Mouse (Mus musculus): ENCODE results near the gene Plekhh2. TPM values are rescaled to one million over a fixed set of nuclear protein-coding genes. Genes with fewer than 3 reads are reported as not detected.
A peak's percentile ranks its signal among the peaks of the same experiment; 100 is the strongest.

Plekhh2 gene
- polyA plus RNA-seq, 1 experiment from 2014 or later, result 3.4 TPM

DNA sequence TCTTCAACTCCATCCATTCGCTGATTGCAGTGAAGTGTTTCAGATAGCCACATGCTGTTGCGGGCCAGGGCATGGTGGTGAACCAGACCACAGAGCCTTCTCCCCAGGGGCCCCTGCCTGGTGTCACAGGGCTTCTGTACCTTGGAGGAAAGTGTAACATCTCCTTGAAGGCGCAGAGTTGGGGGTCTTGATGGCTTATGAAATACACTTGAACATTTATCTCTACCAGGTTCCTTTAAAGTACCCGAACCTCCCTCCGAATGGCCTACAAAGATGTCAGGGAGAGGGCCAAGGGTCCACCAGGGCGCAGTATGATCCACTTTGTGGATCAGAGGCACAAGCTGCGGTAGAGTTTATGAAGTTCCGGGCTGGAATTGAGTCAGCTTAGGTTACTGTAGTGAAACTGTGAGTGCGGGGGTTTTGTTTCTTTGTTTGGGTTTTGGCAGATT, 115.2 kb downstream of the Plekhh2 start:
- Histone ChIP-seq H3K27ac (replicated peaks; ENCODE audit: low read depth, low read length) (peak overlapping the region; percentile 79; the same call in 1 of the 2 replicates), H3K4me1 (ENCODE audit: control insufficient read depth, insufficient read depth, low read length) (peaks cover 7% of the 10 kb centered on the region; the same call in 1 of the 2 replicates), H3K4me2 (ENCODE audit: low read length) (peak overlapping the region; percentile 69), H3K9me3 (ENCODE audit: control insufficient read depth, low read length) (no peaks in the 10 kb centered on the region), H3K4me3 (replicated peaks; ENCODE audit: low read depth, low read length) (peak overlapping the region; percentile 60), H3K27me3 (ENCODE audit: control insufficient read depth, insufficient read depth, low read length) (no peaks in the 10 kb centered on the region), H3K36me3 (ENCODE audit: control insufficient read depth, insufficient read depth, low read length) (no peaks in the 10 kb centered on the region), H3K9ac (replicated peaks; ENCODE audit: low read length) (peak overlapping the region; percentile 61; the same call in 1 of the 2 replicates)
- peak; percentile 61 for DNase-seq
- peak; percentile 75 for ATAC-seq (ENCODE audit: low FRiP score, low TSS enrichment)
- WGBS, result 32% methylated on average over 9 of the region's 9 CpGs

DNA sequence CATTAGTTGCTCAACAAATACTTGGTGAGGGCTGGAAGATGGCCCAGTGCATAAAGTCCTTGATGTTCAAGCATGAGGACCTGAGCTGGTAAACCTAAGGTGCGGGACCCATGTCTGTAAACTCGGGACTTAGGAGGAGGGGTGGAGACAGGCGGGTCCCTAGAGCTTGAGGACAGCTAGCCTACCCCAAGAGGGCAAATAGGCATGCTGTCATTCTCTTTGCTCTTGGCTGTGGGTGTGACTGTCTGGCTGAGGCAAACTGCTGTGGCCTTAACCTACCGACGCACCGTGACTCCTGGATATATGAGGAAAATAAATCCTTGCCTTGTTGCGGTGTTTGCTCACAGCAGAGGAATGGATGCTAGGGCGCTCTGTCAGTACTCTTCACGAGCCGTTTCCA, 116.0 kb downstream of the Plekhh2 start:
- no peaks in the 10 kb centered on the region for H3K27me3 ChIP-seq (ENCODE audit: control insufficient read depth, insufficient read depth, low read length)
- no peaks in the 10 kb centered on the region; the same call in 1 of the 2 replicates for H3K36me3 ChIP-seq (ENCODE audit: control insufficient read depth, insufficient read depth, low read length)
- 91% methylated on average over 10 of the region's 10 CpGs for WGBS
- no peak overlapping the region for H3K4me2 ChIP-seq (ENCODE audit: low read length)
- no peak overlapping the region for H3K4me3 ChIP-seq (replicated peaks; ENCODE audit: low read depth, low read length)
- DNase-seq, result no peak
- ATAC-seq (ENCODE audit: low FRiP score, low TSS enrichment), result no peak
- H3K9me3 ChIP-seq (ENCODE audit: control insufficient read depth, low read length), result no peaks in the 10 kb centered on the region
- peaks cover 7% of the 10 kb centered on the region; the same call in 1 of the 2 replicates for H3K4me1 ChIP-seq (ENCODE audit: control insufficient read depth, insufficient read depth, low read length)
- H3K9ac ChIP-seq (replicated peaks; ENCODE audit: low read length), result no peak overlapping the region
- no peak overlapping the region for H3K27ac ChIP-seq (replicated peaks; ENCODE audit: low read depth, low read length)

DNA sequence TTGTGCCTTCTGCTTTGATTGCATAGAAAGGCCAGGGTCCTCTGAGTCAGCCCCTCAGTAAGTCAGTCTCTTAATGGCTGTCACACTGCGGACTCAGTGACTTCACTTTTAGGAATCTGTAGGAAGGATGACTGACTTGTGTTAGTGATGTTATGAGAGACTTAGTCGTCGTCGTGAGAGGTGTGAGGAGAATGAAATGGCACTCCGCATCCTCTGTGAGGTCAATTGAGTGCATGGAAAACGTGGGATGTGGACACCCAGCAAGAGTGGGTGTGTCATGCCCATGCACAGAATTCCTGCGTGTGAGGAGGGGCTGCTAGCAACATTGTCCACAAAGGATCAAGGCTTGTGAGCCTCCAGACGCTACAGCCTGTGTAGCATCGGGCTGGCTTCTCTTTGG, 116.9 kb downstream of the Plekhh2 start:
- ATAC-seq (ENCODE audit: low FRiP score, low TSS enrichment), result no peak
- Histone ChIP-seq H3K4me1 (ENCODE audit: control insufficient read depth, insufficient read depth, low read length) (peaks cover 7% of the 10 kb centered on the region; the same call in 1 of the 2 replicates), H3K36me3 (ENCODE audit: control insufficient read depth, insufficient read depth, low read length) (no peaks in the 10 kb centered on the region; the same call in 1 of the 2 replicates), H3K27ac (replicated peaks; ENCODE audit: low read depth, low read length) (no peak overlapping the region), H3K27me3 (ENCODE audit: control insufficient read depth, insufficient read depth, low read length) (no peaks in the 10 kb centered on the region), H3K4me3 (replicated peaks; ENCODE audit: low read depth, low read length) (no peak overlapping the region), H3K4me2 (ENCODE audit: low read length) (no peak overlapping the region), H3K9me3 (ENCODE audit: control insufficient read depth, low read length) (no peaks in the 10 kb centered on the region), H3K9ac (replicated peaks; ENCODE audit: low read length) (no peak overlapping the region)
- WGBS, result 85% methylated on average over 9 of the region's 9 CpGs
- DNase-seq, result no peak

DNA sequence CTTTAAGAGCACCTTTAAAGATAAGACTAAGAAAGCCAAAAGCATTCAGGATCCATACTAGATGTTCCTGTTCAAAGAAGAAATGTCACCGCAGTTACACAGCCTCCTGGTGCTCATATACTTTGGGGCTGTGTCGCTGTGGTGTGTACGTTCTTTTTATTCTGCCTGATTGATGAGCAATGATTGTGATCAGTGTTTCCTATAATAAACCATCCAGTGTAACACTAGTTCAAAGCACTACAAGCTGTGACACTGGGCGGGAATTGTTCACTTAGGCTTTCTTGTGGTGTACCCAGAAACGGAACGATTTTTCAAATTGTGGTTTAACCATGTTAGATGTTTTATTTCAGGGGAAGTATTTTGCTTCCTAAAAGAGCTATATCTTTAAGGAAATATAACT, 120.1 kb downstream of the Plekhh2 start:
- Histone ChIP-seq H3K4me2 (ENCODE audit: low read length) (no peak overlapping the region), H3K27ac (replicated peaks; ENCODE audit: low read depth, low read length) (no peak overlapping the region), H3K36me3 (ENCODE audit: control insufficient read depth, insufficient read depth, low read length) (no peaks in the 10 kb centered on the region; the same call in 1 of the 2 replicates), H3K9ac (replicated peaks; ENCODE audit: low read length) (no peak overlapping the region), H3K4me3 (replicated peaks; ENCODE audit: low read depth, low read length) (no peak overlapping the region), H3K27me3 (ENCODE audit: control insufficient read depth, insufficient read depth, low read length) (no peaks in the 10 kb centered on the region), H3K9me3 (ENCODE audit: control insufficient read depth, low read length) (no peaks in the 10 kb centered on the region), H3K4me1 (ENCODE audit: control insufficient read depth, insufficient read depth, low read length) (peaks cover 5% of the 10 kb centered on the region; the same call in 1 of the 2 replicates)
- ATAC-seq (ENCODE audit: low FRiP score, low TSS enrichment) (no peak), DNase-seq (no peak)
- 96% methylated on average over 6 of the region's 6 CpGs for WGBS

DNA sequence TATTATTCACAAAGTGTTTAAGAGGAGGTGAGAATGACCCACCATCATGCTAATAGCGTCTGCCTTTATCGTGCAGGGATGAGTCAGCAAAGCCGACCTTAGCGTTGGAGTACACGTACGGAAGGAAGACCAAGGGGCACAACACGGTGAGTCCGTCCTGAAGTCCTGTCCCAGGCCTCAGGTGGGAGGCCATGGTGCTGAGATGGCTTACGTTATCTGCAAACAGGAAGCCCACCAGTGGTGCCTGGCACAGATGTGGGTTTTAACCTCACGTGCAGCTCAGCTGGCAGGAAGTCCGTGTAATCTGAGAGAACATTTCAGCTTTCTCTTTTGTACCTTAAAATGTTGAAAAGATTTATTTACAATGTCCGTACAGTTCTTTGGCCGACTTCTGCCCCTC, 121.7 kb downstream of the Plekhh2 start:
- no peaks in the 10 kb centered on the region for H3K27me3 ChIP-seq (ENCODE audit: control insufficient read depth, insufficient read depth, low read length)
- H3K4me3 ChIP-seq (replicated peaks; ENCODE audit: low read depth, low read length), result no peak overlapping the region
- H3K36me3 ChIP-seq (ENCODE audit: control insufficient read depth, insufficient read depth, low read length), result no peaks in the 10 kb centered on the region; the same call in 1 of the 2 replicates
- 90% methylated on average over 13 of the region's 13 CpGs for WGBS
- no peak overlapping the region for H3K27ac ChIP-seq (replicated peaks; ENCODE audit: low read depth, low read length)
- DNase-seq (no peak), ATAC-seq (ENCODE audit: low FRiP score, low TSS enrichment) (no peak)
- no peaks in the 10 kb centered on the region for H3K4me1 ChIP-seq (ENCODE audit: control insufficient read depth, insufficient read depth, low read length)
- no peaks in the 10 kb centered on the region for H3K9me3 ChIP-seq (ENCODE audit: control insufficient read depth, low read length)
- no peak overlapping the region for H3K4me2 ChIP-seq (ENCODE audit: low read length)
- no peak overlapping the region for H3K9ac ChIP-seq (replicated peaks; ENCODE audit: low read length)

DNA sequence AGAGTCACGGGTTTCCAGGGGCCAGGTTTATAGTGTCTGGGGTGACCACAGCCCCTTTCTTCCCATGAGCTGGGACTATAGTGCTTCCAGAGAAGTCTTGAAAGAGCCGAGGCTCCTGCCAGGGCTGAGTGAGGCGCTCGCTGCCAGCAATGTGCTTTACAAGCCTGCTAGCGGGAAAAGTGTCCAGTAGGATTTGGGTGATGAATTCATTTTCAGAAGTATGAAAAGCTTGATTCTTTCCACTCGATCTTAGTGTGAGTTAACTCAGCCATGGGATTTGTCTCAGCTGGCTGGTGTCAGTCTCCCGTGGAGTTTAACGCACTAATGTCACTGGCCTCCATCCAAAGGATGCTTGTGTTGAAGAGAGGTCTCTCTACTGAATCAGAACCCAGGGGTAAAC, 124.6 kb downstream of the Plekhh2 start:
- Histone ChIP-seq H3K9me3 (ENCODE audit: control insufficient read depth, low read length) (no peaks in the 10 kb centered on the region), H3K4me3 (replicated peaks; ENCODE audit: low read depth, low read length) (no peak overlapping the region), H3K27me3 (ENCODE audit: control insufficient read depth, insufficient read depth, low read length) (no peaks in the 10 kb centered on the region), H3K4me1 (ENCODE audit: control insufficient read depth, insufficient read depth, low read length) (no peaks in the 10 kb centered on the region), H3K4me2 (ENCODE audit: low read length) (no peak overlapping the region), H3K36me3 (ENCODE audit: control insufficient read depth, insufficient read depth, low read length) (no peaks in the 10 kb centered on the region; the same call in 1 of the 2 replicates), H3K27ac (replicated peaks; ENCODE audit: low read depth, low read length) (no peak overlapping the region), H3K9ac (replicated peaks; ENCODE audit: low read length) (no peak overlapping the region)
- WGBS, result 31% methylated on average over 8 of the region's 8 CpGs
- no peak for ATAC-seq (ENCODE audit: low FRiP score, low TSS enrichment)
- peak; percentile 36 for DNase-seq

DNA sequence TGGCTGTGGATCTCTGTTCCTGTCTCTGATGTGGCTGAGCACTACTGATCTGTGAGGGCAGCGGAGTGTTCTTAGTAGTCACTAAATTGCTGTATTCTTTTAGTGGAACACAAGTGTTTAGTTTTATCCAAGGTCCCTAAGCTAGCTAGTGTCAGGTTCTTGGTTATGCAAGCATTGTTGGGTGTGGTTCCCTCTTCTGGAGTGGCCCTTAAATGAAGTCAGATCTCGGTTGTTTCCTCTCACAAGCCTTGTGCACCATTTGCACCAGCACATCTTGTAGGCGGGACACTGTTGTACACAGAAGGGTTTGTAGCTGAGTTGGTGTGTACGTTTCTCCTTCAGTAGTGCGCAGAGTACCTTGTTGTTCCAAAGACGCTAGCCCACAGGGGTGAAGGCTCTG, 126.3 kb downstream of the Plekhh2 start:
- H3K27ac ChIP-seq (replicated peaks; ENCODE audit: low read depth, low read length), result no peak overlapping the region
- H3K36me3 ChIP-seq (ENCODE audit: control insufficient read depth, insufficient read depth, low read length), result no peaks in the 10 kb centered on the region
- DNase-seq (no peak), ATAC-seq (ENCODE audit: low FRiP score, low TSS enrichment) (no peak)
- no peak overlapping the region for H3K9ac ChIP-seq (replicated peaks; ENCODE audit: low read length)
- H3K4me2 ChIP-seq (ENCODE audit: low read length), result no peak overlapping the region
- H3K4me1 ChIP-seq (ENCODE audit: control insufficient read depth, insufficient read depth, low read length), result no peaks in the 10 kb centered on the region
- H3K27me3 ChIP-seq (ENCODE audit: control insufficient read depth, insufficient read depth, low read length), result no peaks in the 10 kb centered on the region
- no peaks in the 10 kb centered on the region for H3K9me3 ChIP-seq (ENCODE audit: control insufficient read depth, low read length)
- WGBS, result 95% methylated on average over 6 of the region's 6 CpGs
- H3K4me3 ChIP-seq (replicated peaks; ENCODE audit: low read depth, low read length), result no peak overlapping the region

DNA sequence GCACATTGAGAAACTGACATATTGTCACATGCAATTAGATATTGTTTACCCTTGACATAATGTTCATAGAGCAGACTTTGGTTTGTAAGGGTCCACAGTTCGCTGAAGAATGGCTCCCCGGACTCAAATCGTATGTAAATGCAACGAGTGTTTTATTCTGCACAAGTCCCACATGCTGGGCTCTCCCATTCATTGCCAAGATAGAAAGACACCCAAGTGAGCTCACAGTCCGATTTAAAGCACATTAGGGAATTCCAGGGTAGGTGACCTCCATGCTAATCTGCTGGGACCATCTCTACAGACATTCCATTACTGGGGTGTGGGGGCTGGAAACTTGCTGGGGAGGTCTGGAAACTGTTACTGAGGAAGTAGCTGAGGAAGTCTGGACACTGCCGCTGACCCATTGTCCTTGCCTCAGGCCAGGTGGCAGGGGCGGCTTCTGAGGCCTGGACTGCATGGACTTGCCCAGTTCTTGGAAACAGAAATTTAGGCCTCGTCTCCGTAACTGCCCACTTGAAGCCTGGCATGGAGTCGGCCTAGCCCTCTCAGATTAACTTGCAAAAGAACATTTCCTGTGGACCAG, 128.2 kb downstream of the Plekhh2 start:
- no peak for DNase-seq
- 60% methylated on average over 10 of the region's 10 CpGs for WGBS
- ATAC-seq (ENCODE audit: low FRiP score, low TSS enrichment), result no peak
- H3K4me2 ChIP-seq (ENCODE audit: low read length), result no peak overlapping the region
- no peak overlapping the region for H3K9ac ChIP-seq (replicated peaks; ENCODE audit: low read length)
- no peak overlapping the region for H3K4me3 ChIP-seq (replicated peaks; ENCODE audit: low read depth, low read length)
- H3K4me1 ChIP-seq (ENCODE audit: control insufficient read depth, insufficient read depth, low read length), result no peaks in the 10 kb centered on the region
- no peaks in the 10 kb centered on the region for H3K9me3 ChIP-seq (ENCODE audit: control insufficient read depth, low read length)
- H3K27me3 ChIP-seq (ENCODE audit: control insufficient read depth, insufficient read depth, low read length), result no peaks in the 10 kb centered on the region
- no peaks in the 10 kb centered on the region for H3K36me3 ChIP-seq (ENCODE audit: control insufficient read depth, insufficient read depth, low read length)
- no peak overlapping the region for H3K27ac ChIP-seq (replicated peaks; ENCODE audit: low read depth, low read length)

DNA sequence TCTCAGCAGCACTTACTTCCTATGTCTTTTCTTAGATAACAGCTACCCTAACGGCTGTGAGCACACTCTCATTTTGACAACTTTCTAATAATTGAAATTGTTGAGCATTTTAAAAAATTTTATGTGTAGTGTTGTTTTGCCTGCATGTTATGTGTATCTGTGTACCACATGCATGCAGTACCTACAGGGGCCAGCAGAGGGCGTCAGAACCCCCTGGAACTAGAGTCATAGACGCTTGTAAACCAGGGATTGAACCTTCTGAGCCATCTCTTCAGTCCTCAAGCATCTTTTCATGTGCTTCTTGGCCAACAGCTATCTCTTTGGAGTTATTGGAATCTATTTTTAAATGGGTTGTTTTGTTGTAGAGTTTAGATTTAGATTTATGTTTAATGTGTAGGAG, 130.2 kb downstream of the Plekhh2 start:
- Histone ChIP-seq H3K4me3 (replicated peaks; ENCODE audit: low read depth, low read length) (no peak overlapping the region), H3K36me3 (ENCODE audit: control insufficient read depth, insufficient read depth, low read length) (no peaks in the 10 kb centered on the region), H3K4me2 (ENCODE audit: low read length) (no peak overlapping the region), H3K4me1 (ENCODE audit: control insufficient read depth, insufficient read depth, low read length) (no peaks in the 10 kb centered on the region), H3K9me3 (ENCODE audit: control insufficient read depth, low read length) (no peaks in the 10 kb centered on the region), H3K27ac (replicated peaks; ENCODE audit: low read depth, low read length) (no peak overlapping the region), H3K27me3 (ENCODE audit: control insufficient read depth, insufficient read depth, low read length) (no peaks in the 10 kb centered on the region), H3K9ac (replicated peaks; ENCODE audit: low read length) (no peak overlapping the region)
- ATAC-seq (ENCODE audit: low FRiP score, low TSS enrichment) (no peak), DNase-seq (peak; percentile 50)
- 33% methylated on average over 3 of the region's 3 CpGs for WGBS
